Mouse (Mus musculus) liver, postnatal 0 days (tissue): Measurements from ENCODE around the gene Gm21885.

Source experiments
- CTCF ChIP-seq: sonication (generic); IDR thresholded peaks from 2 replicates; pipeline ENCODE4 v1.5.1; 2016; ENCODE audit warnings: antibody characterized with exemption, low read depth
- EP300 ChIP-seq: IDR thresholded peaks from 2 replicates; pipeline ENCODE4 v1.6.1; 2016; ENCODE audit warnings: antibody characterized with exemption, low read depth, mild to moderate bottlenecking

DNA sequence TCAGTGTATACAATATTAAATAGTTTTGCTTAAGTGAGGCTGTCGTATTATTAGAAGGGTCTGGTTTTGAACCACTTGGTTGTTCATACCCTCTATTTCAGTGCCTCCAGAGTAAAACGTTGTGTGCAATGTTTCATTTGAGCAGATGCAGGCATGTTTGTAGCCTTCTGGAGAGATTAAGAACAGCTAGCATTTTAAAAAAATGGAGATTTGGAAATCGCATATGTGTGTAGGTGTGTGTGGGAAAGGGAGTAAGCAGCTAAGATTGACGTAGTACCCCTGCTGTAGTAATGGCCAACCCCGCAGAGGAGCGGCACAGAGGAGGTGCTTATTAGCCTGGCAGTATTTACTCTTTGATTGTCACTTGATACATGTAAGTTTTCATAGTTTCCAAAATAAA, 51.1 kb downstream of the Gm21885 start:
- TF ChIP-seq CTCF (no peak), EP300 (no peak)
